Mouse (Mus musculus) MEL (cell line): ENCODE data around the gene Numbl. TPM values are rescaled to one million over a fixed set of nuclear protein-coding genes. Genes with fewer than 3 reads are reported as not detected.

Source experiments
- DNase-seq: peaks from one replicate; pipeline ENCODE4 v3.0.0; 2011; ENCODE audit warnings: low read depth, low spot score
- H3K27ac ChIP-seq: 2 replicates; pipeline ENCODE4 v1.5.1; 2012; ENCODE audit warnings: low read depth, mild to moderate bottlenecking, control low read depth, low read length, moderate library complexity; ENCODE audit not compliant: control insufficient read depth
- H3K27me3 ChIP-seq, 2 experiments: fragments of 150-350 bp in 1 of 2; sonication (generic) in 1 of 2; 2 replicates each; pipeline ENCODE4 v1.6.1; 2012; ENCODE audit warnings: low read length in 2 of 2, mild to moderate bottlenecking in 2 of 2, improper control_type of control experiment in 1 of 2, moderate library complexity in 1 of 2; ENCODE audit not compliant: insufficient read depth in 2 of 2, control insufficient read depth in 1 of 2
- H3K36me3 ChIP-seq, 2 experiments: 2 replicates each; pipeline ENCODE4 v1.6.1; 2012 to 2014; ENCODE audit warnings: low read length in 2 of 2, improper control_type of control experiment in 1 of 2, inconsistent platforms in 1 of 2, mild to moderate bottlenecking in 1 of 2; ENCODE audit not compliant: insufficient read depth in 2 of 2, control insufficient read depth in 1 of 2
- H3K4me1 ChIP-seq, 2 experiments: fragments of 150-350 bp in 1 of 2; sonication (generic) in 1 of 2; 2 replicates each; pipeline ENCODE4 v1.6.1; 2012; ENCODE audit warnings: low read length in 2 of 2, improper control_type of control experiment in 1 of 2, mild to moderate bottlenecking in 1 of 2; ENCODE audit not compliant: insufficient read depth in 2 of 2, control insufficient read depth in 1 of 2
- H3K4me3 ChIP-seq, 2 experiments: fragments of 150-350 bp in 1 of 2; sonication (generic) in 1 of 2; 2 replicates each; pipeline ENCODE4 v1.5.1; 2012; ENCODE audit warnings: low read depth in 2 of 2, low read length in 2 of 2, mild to moderate bottlenecking in 2 of 2, moderate library complexity in 2 of 2, control low read depth in 1 of 2, improper control_type of control experiment in 1 of 2; ENCODE audit not compliant: control insufficient read depth in 1 of 2, insufficient read depth in 1 of 2
- H3K79me2 ChIP-seq: 2 replicates; pipeline ENCODE4 v1.6.1; 2012; ENCODE audit warnings: mild to moderate bottlenecking, low read length, moderate library complexity; ENCODE audit not compliant: control insufficient read depth, poor library complexity, insufficient read depth
- H3K9ac ChIP-seq: 2 replicates; pipeline ENCODE4 v1.6.1; 2012; ENCODE audit warnings: low read depth, mild to moderate bottlenecking, control low read depth, low read length, moderate library complexity; ENCODE audit not compliant: control insufficient read depth, poor library complexity, severe bottlenecking
- H3K9me3 ChIP-seq: fragments of 150-350 bp; sonication (generic); replicated peaks from 2 replicates; pipeline ENCODE4 v1.6.1; 2012; ENCODE audit warnings: mild to moderate bottlenecking, low read length, improper control_type of control experiment, moderate library complexity; ENCODE audit not compliant: insufficient read depth
- BHLHE40 ChIP-seq: IDR thresholded peaks from 2 replicates; pipeline ENCODE4 v1.6.1; 2012; ENCODE audit warnings: low read depth, mild to moderate bottlenecking, inconsistent platforms, low read length, improper control_type of control experiment, borderline replicate concordance
- CTCF ChIP-seq, 3 experiments: IDR thresholded peaks in 2 of 3; conservative IDR thresholded peaks in 1 of 3; 2 replicates each; pipeline ENCODE4 v1.5.1; 2011 to 2012; ENCODE audit warnings: low read length in 3 of 3, low read depth in 2 of 3, mild to moderate bottlenecking in 2 of 3, improper control_type of control experiment in 1 of 3, inconsistent platforms in 1 of 3, mixed read lengths in 1 of 3, moderate library complexity in 1 of 3; ENCODE audit not compliant: control insufficient read depth in 1 of 3, insufficient read depth in 1 of 3, poor library complexity in 1 of 3, severe bottlenecking in 1 of 3
- ELF1 ChIP-seq: IDR thresholded peaks from 2 replicates; pipeline ENCODE4 v1.6.1; 2014; ENCODE audit warnings: low read depth, mild to moderate bottlenecking, inconsistent platforms, low read length, improper control_type of control experiment, moderate library complexity
- EP300 ChIP-seq, 2 experiments: IDR thresholded peaks; 2 replicates each; pipeline ENCODE4 v1.6.1; 2011; ENCODE audit warnings: improper control_type of control experiment in 2 of 2, low read length in 2 of 2, low read depth in 1 of 2, mild to moderate bottlenecking in 1 of 2
- ETS1 ChIP-seq: IDR thresholded peaks from 2 replicates; pipeline ENCODE4 v1.6.1; 2012; ENCODE audit warnings: low read depth, mild to moderate bottlenecking, inconsistent platforms, low read length, improper control_type of control experiment, moderate library complexity
- GABPA ChIP-seq: IDR thresholded peaks from 2 replicates; pipeline ENCODE4 v1.6.1; 2012; ENCODE audit warnings: low read depth, mild to moderate bottlenecking, inconsistent platforms, low read length, improper control_type of control experiment, moderate library complexity
- GATA1 ChIP-seq: IDR thresholded peaks from 2 replicates; pipeline ENCODE4 v1.6.1; 2011; ENCODE audit warnings: low read depth, low read length, improper control_type of control experiment
- HCFC1 ChIP-seq: IDR thresholded peaks from 2 replicates; pipeline ENCODE4 v1.6.1; 2012; ENCODE audit warnings: low read depth, mild to moderate bottlenecking, inconsistent platforms, low read length, improper control_type of control experiment, moderate library complexity
- KAT2A ChIP-seq: conservative IDR thresholded peaks from 2 replicates; pipeline ENCODE4 v1.6.1; 2012; ENCODE audit warnings: low read depth, low read length, improper control_type of control experiment, inconsistent platforms
- MAX ChIP-seq: IDR thresholded peaks from 2 replicates; pipeline ENCODE4 v1.6.1; 2011; ENCODE audit warnings: low read length, improper control_type of control experiment
- MAZ ChIP-seq: IDR thresholded peaks from 2 replicates; pipeline ENCODE4 v1.6.1; 2012; ENCODE audit warnings: low read depth, mild to moderate bottlenecking, inconsistent platforms, low read length, improper control_type of control experiment
- MEF2A ChIP-seq: IDR thresholded peaks from 2 replicates; pipeline ENCODE4 v1.6.1; 2014; ENCODE audit warnings: low read depth, mild to moderate bottlenecking, inconsistent platforms, low read length, improper control_type of control experiment; ENCODE audit not compliant: poor library complexity, insufficient replicate concordance, severe bottlenecking; ENCODE audit errors: extremely low read depth
- MYB ChIP-seq: IDR thresholded peaks from 2 replicates; pipeline ENCODE4 v1.6.1; 2011; ENCODE audit warnings: mild to moderate bottlenecking, low read depth, low read length, improper control_type of control experiment
- NRF1 ChIP-seq: IDR thresholded peaks from 2 replicates; pipeline ENCODE4 v1.6.1; 2014; ENCODE audit warnings: low read depth, mild to moderate bottlenecking, inconsistent platforms, low read length, improper control_type of control experiment, moderate library complexity; ENCODE audit not compliant: poor library complexity, insufficient read depth, severe bottlenecking
- POLR2A ChIP-seq, 2 experiments: IDR thresholded peaks; 2 replicates each; pipeline ENCODE4 v1.6.1; 2011 to 2012; ENCODE audit warnings: low read length in 2 of 2, mild to moderate bottlenecking in 2 of 2, control low read depth in 1 of 2, improper control_type of control experiment in 1 of 2, low read depth in 1 of 2, moderate library complexity in 1 of 2; ENCODE audit not compliant: control insufficient read depth in 1 of 2, insufficient read depth in 1 of 2, poor library complexity in 1 of 2
- POLR2AphosphoS2 ChIP-seq: IDR thresholded peaks from 2 replicates; pipeline ENCODE4 v1.6.1; 2011; ENCODE audit warnings: low read length, improper control_type of control experiment
- RAD21 ChIP-seq: IDR thresholded peaks from 2 replicates; pipeline ENCODE4 v1.6.1; 2011; ENCODE audit warnings: mild to moderate bottlenecking, low read depth, low read length, improper control_type of control experiment
- RCOR1 ChIP-seq: IDR thresholded peaks from 2 replicates; pipeline ENCODE4 v1.6.1; 2012; ENCODE audit warnings: low read depth, mild to moderate bottlenecking, inconsistent platforms, low read length, improper control_type of control experiment
- SIN3A ChIP-seq: IDR thresholded peaks from 2 replicates; pipeline ENCODE4 v1.6.1; 2012; ENCODE audit warnings: low read length, improper control_type of control experiment, inconsistent platforms
- SMC3 ChIP-seq: IDR thresholded peaks from 2 replicates; pipeline ENCODE4 v1.6.1; 2011; ENCODE audit warnings: low read depth, low read length, improper control_type of control experiment
- TAL1 ChIP-seq: IDR thresholded peaks from 2 replicates; pipeline ENCODE4 v1.6.1; 2012; ENCODE audit warnings: mild to moderate bottlenecking, inconsistent platforms, low read length, moderate library complexity, mixed read lengths
- TBP ChIP-seq: IDR thresholded peaks from 2 replicates; pipeline ENCODE4 v1.8.0; 2011; ENCODE audit warnings: low read depth, low read length, improper control_type of control experiment
- USF2 ChIP-seq, 2 experiments: IDR thresholded peaks; 2 replicates each; pipeline ENCODE4 v1.6.1; 2011 to 2012; ENCODE audit warnings: improper control_type of control experiment in 2 of 2, low read length in 2 of 2, borderline replicate concordance in 1 of 2, inconsistent platforms in 1 of 2, low read depth in 1 of 2, mild to moderate bottlenecking in 1 of 2; ENCODE audit not compliant: insufficient read depth in 1 of 2
- ZC3H11A ChIP-seq: IDR thresholded peaks from 2 replicates; pipeline ENCODE4 v1.6.1; 2012; ENCODE audit warnings: low read depth, mild to moderate bottlenecking, inconsistent platforms, low read length, improper control_type of control experiment
- ZKSCAN1 ChIP-seq: IDR thresholded peaks from 2 replicates; pipeline ENCODE4 v1.6.1; 2012; ENCODE audit warnings: low read depth, mild to moderate bottlenecking, inconsistent platforms, low read length, improper control_type of control experiment, moderate library complexity
- ZNF384 ChIP-seq: IDR thresholded peaks from 2 replicates; pipeline ENCODE4 v1.6.1; 2012; ENCODE audit warnings: low read depth, mild to moderate bottlenecking, inconsistent platforms, low read length, improper control_type of control experiment
- polyA plus RNA-seq, 2 experiments: library from polyadenylated mRNA; stranded (reverse) in 1 of 2; unstranded in 1 of 2; fragments of >175 nt in 1 of 2; fragments of >200 nt in 1 of 2; gene quantifications; 2 replicates each; pipeline versions ENCODE4 v1.2.1 to v1.2.4; 2012; ENCODE audit warnings: low replicate concordance in 2 of 2, low read depth in 1 of 2; ENCODE audit not compliant: insufficient read length in 2 of 2, insufficient read depth in 1 of 2, missing spikeins in 1 of 2
- total RNA-seq: library from RNA; depleted of rRNA; stranded (reverse); fragments of 300-350 nt; gene quantifications from 2 replicates; pipeline ENCODE4 v1.2.3, GENCODE M21; 2012

The Numbl gene
- total and polyA plus RNA-seq, 3 experiments = 2.2 to 10.6 TPM; not detected in 1

- H3K4me3 ChIP-seq = no peak overlapping the region
- H3K27me3 ChIP-seq = no peaks in the 10 kb centered on the region
- H3K79me2 ChIP-seq = no peaks in the 10 kb centered on the region
- H3K4me1 ChIP-seq = no peaks in the 10 kb centered on the region
- H3K27ac ChIP-seq = no peak overlapping the region
- no peaks in the 10 kb centered on the region for H3K9me3 ChIP-seq
- DNase-seq = no peak
- H3K9ac ChIP-seq = no peak overlapping the region
- no peaks in the 10 kb centered on the region; a peak in 1 of 4 replicates for H3K36me3 ChIP-seq
- no peak for TF ChIP-seq CTCF (IDR thresholded peaks at IDR 0.05 in 2 of 3, conservative IDR thresholded peaks at IDR 0.05 in 1 of 3; ENCODE audit: control insufficient read depth in 1 of 3, insufficient read depth in 1 of 3, low read depth in 2 of 3, low read length in 3 of 3, poor library complexity in 1 of 3, severe bottlenecking in 1 of 3)
- TF ChIP-seq ZNF384 = no peak
- no peak for TF ChIP-seq USF2 (IDR thresholded peaks at IDR 0.05; ENCODE audit: borderline replicate concordance in 1 of 2, insufficient read depth in 1 of 2, low read depth in 1 of 2, low read length in 2 of 2)
- no peak for TF ChIP-seq MYB
- TF ChIP-seq MAX = no peak
- TF ChIP-seq POLR2AphosphoS2 = no peak
- TF ChIP-seq SIN3A = no peak
- no peak for TF ChIP-seq NRF1
- TF ChIP-seq RCOR1 = no peak
- TF ChIP-seq ZC3H11A = no peak
- no peak for TF ChIP-seq RAD21
- no peak for TF ChIP-seq ELF1
- TF ChIP-seq KAT2A = no peak
- no peak for TF ChIP-seq HCFC1
- no peak for TF ChIP-seq SMC3
- no peak for TF ChIP-seq TAL1
- TF ChIP-seq TBP = no peak
- TF ChIP-seq ETS1 = no peak
Observed at GRCm38 (mm10) chr7:27212626-27213025, 45.6 kb upstream of the Numbl start.

GRCm38 (mm10) chr7:27218586-27218985 is 39.6 kb upstream of the Numbl start:
- H3K79me2 ChIP-seq = no peaks in the 10 kb centered on the region
- no peaks in the 10 kb centered on the region for H3K9me3 ChIP-seq
- no peak for DNase-seq
- H3K27ac ChIP-seq = no peak overlapping the region
- no peak overlapping the region for H3K4me3 ChIP-seq
- H3K4me1 ChIP-seq = peaks cover 2 to 16% of the 10 kb centered on the region in 2 experiments; a peak in 3 of 4 replicates
- no peak overlapping the region for H3K9ac ChIP-seq
- no peak for TF ChIP-seq TAL1
- TF ChIP-seq POLR2A (IDR thresholded peaks at IDR 0.05; ENCODE audit: control insufficient read depth in 1 of 2, insufficient read depth in 1 of 2, low read depth in 1 of 2, low read length in 2 of 2, poor library complexity in 1 of 2) = no peak
- TF ChIP-seq EP300 (IDR thresholded peaks at IDR 0.05; ENCODE audit: low read depth in 1 of 2, low read length in 2 of 2) = no peak
- no peak for TF ChIP-seq ZNF384
- TF ChIP-seq RCOR1 = no peak
- no peak for TF ChIP-seq KAT2A
- TF ChIP-seq MAX = no peak
- no peak for TF ChIP-seq TBP
- no peak for TF ChIP-seq GABPA
- TF ChIP-seq BHLHE40 = no peak
- TF ChIP-seq ZKSCAN1 = no peak
- TF ChIP-seq POLR2AphosphoS2 = no peak
- no peak for TF ChIP-seq GATA1
- TF ChIP-seq MEF2A = no peak
- TF ChIP-seq MAZ = no peak
- no peak for TF ChIP-seq ETS1
- peaks cover 0 to 9% of the 10 kb centered on the region in 2 experiments; a peak in 3 of 4 replicates for H3K36me3 ChIP-seq
- no peaks in the 10 kb centered on the region for H3K27me3 ChIP-seq
